Mouse (Mus musculus) MEL (cell line): ENCODE results near the gene Dyx1c1. TPM values are rescaled to one million over a fixed set of nuclear protein-coding genes. Genes with fewer than 3 reads are reported as not detected.

Experiments used
- DNase-seq: peaks from one replicate; pipeline ENCODE4 v3.0.0; 2011; ENCODE audit warnings: low read depth, low spot score
- H3K27ac ChIP-seq: 2 replicates; pipeline ENCODE4 v1.5.1; 2012; ENCODE audit warnings: low read depth, mild to moderate bottlenecking, control low read depth, low read length, moderate library complexity; ENCODE audit not compliant: control insufficient read depth
- H3K27me3 ChIP-seq, 2 experiments: fragments of 150-350 bp in 1 of 2; sonication (generic) in 1 of 2; 2 replicates each; pipeline ENCODE4 v1.6.1; 2012; ENCODE audit warnings: low read length in 2 of 2, mild to moderate bottlenecking in 2 of 2, improper control_type of control experiment in 1 of 2, moderate library complexity in 1 of 2; ENCODE audit not compliant: insufficient read depth in 2 of 2, control insufficient read depth in 1 of 2
- H3K36me3 ChIP-seq, 2 experiments: 2 replicates each; pipeline ENCODE4 v1.6.1; 2012 to 2014; ENCODE audit warnings: low read length in 2 of 2, improper control_type of control experiment in 1 of 2, inconsistent platforms in 1 of 2, mild to moderate bottlenecking in 1 of 2; ENCODE audit not compliant: insufficient read depth in 2 of 2, control insufficient read depth in 1 of 2
- H3K4me1 ChIP-seq, 2 experiments: fragments of 150-350 bp in 1 of 2; sonication (generic) in 1 of 2; 2 replicates each; pipeline ENCODE4 v1.6.1; 2012; ENCODE audit warnings: low read length in 2 of 2, improper control_type of control experiment in 1 of 2, mild to moderate bottlenecking in 1 of 2; ENCODE audit not compliant: insufficient read depth in 2 of 2, control insufficient read depth in 1 of 2
- H3K4me3 ChIP-seq, 2 experiments: fragments of 150-350 bp in 1 of 2; sonication (generic) in 1 of 2; 2 replicates each; pipeline ENCODE4 v1.5.1; 2012; ENCODE audit warnings: low read depth in 2 of 2, low read length in 2 of 2, mild to moderate bottlenecking in 2 of 2, moderate library complexity in 2 of 2, control low read depth in 1 of 2, improper control_type of control experiment in 1 of 2; ENCODE audit not compliant: control insufficient read depth in 1 of 2, insufficient read depth in 1 of 2
- H3K79me2 ChIP-seq: 2 replicates; pipeline ENCODE4 v1.6.1; 2012; ENCODE audit warnings: mild to moderate bottlenecking, low read length, moderate library complexity; ENCODE audit not compliant: control insufficient read depth, poor library complexity, insufficient read depth
- H3K9ac ChIP-seq: 2 replicates; pipeline ENCODE4 v1.6.1; 2012; ENCODE audit warnings: low read depth, mild to moderate bottlenecking, control low read depth, low read length, moderate library complexity; ENCODE audit not compliant: control insufficient read depth, poor library complexity, severe bottlenecking
- H3K9me3 ChIP-seq: fragments of 150-350 bp; sonication (generic); replicated peaks from 2 replicates; pipeline ENCODE4 v1.6.1; 2012; ENCODE audit warnings: mild to moderate bottlenecking, low read length, improper control_type of control experiment, moderate library complexity; ENCODE audit not compliant: insufficient read depth
- BHLHE40 ChIP-seq: IDR thresholded peaks from 2 replicates; pipeline ENCODE4 v1.6.1; 2012; ENCODE audit warnings: low read depth, mild to moderate bottlenecking, inconsistent platforms, low read length, improper control_type of control experiment, borderline replicate concordance
- CHD1 ChIP-seq: IDR thresholded peaks from 2 replicates; pipeline ENCODE4 v1.6.1; 2012; ENCODE audit warnings: low read depth, mild to moderate bottlenecking, inconsistent platforms, low read length, improper control_type of control experiment
- CHD2 ChIP-seq: IDR thresholded peaks from 2 replicates; pipeline ENCODE4 v1.6.1; 2011; ENCODE audit warnings: low read length, improper control_type of control experiment
- CTCF ChIP-seq, 3 experiments: IDR thresholded peaks in 2 of 3; conservative IDR thresholded peaks in 1 of 3; 2 replicates each; pipeline ENCODE4 v1.5.1; 2011 to 2012; ENCODE audit warnings: low read length in 3 of 3, low read depth in 2 of 3, mild to moderate bottlenecking in 2 of 3, improper control_type of control experiment in 1 of 3, inconsistent platforms in 1 of 3, mixed read lengths in 1 of 3, moderate library complexity in 1 of 3; ENCODE audit not compliant: control insufficient read depth in 1 of 3, insufficient read depth in 1 of 3, poor library complexity in 1 of 3, severe bottlenecking in 1 of 3
- E2F4 ChIP-seq: IDR thresholded peaks from 2 replicates; pipeline ENCODE4 v1.6.1; 2011; ENCODE audit warnings: low read depth, low read length, improper control_type of control experiment, borderline replicate concordance
- ELF1 ChIP-seq: IDR thresholded peaks from 2 replicates; pipeline ENCODE4 v1.6.1; 2014; ENCODE audit warnings: low read depth, mild to moderate bottlenecking, inconsistent platforms, low read length, improper control_type of control experiment, moderate library complexity
- EP300 ChIP-seq, 2 experiments: IDR thresholded peaks; 2 replicates each; pipeline ENCODE4 v1.6.1; 2011; ENCODE audit warnings: improper control_type of control experiment in 2 of 2, low read length in 2 of 2, low read depth in 1 of 2, mild to moderate bottlenecking in 1 of 2
- ETS1 ChIP-seq: IDR thresholded peaks from 2 replicates; pipeline ENCODE4 v1.6.1; 2012; ENCODE audit warnings: low read depth, mild to moderate bottlenecking, inconsistent platforms, low read length, improper control_type of control experiment, moderate library complexity
- GABPA ChIP-seq: IDR thresholded peaks from 2 replicates; pipeline ENCODE4 v1.6.1; 2012; ENCODE audit warnings: low read depth, mild to moderate bottlenecking, inconsistent platforms, low read length, improper control_type of control experiment, moderate library complexity
- GATA1 ChIP-seq: IDR thresholded peaks from 2 replicates; pipeline ENCODE4 v1.6.1; 2011; ENCODE audit warnings: low read depth, low read length, improper control_type of control experiment
- JUND ChIP-seq: IDR thresholded peaks from 2 replicates; pipeline ENCODE4 v1.6.1; 2011; ENCODE audit warnings: low read depth, mild to moderate bottlenecking, improper control_type of control experiment, low read length
- KAT2A ChIP-seq: conservative IDR thresholded peaks from 2 replicates; pipeline ENCODE4 v1.6.1; 2012; ENCODE audit warnings: low read depth, low read length, improper control_type of control experiment, inconsistent platforms
- MAFK ChIP-seq: IDR thresholded peaks from 2 replicates; pipeline ENCODE4 v1.6.1; 2011; ENCODE audit warnings: low read depth, mild to moderate bottlenecking, low read length, improper control_type of control experiment, borderline replicate concordance
- MAX ChIP-seq: IDR thresholded peaks from 2 replicates; pipeline ENCODE4 v1.6.1; 2011; ENCODE audit warnings: low read length, improper control_type of control experiment
- MAZ ChIP-seq: IDR thresholded peaks from 2 replicates; pipeline ENCODE4 v1.6.1; 2012; ENCODE audit warnings: low read depth, mild to moderate bottlenecking, inconsistent platforms, low read length, improper control_type of control experiment
- MEF2A ChIP-seq: IDR thresholded peaks from 2 replicates; pipeline ENCODE4 v1.6.1; 2014; ENCODE audit warnings: low read depth, mild to moderate bottlenecking, inconsistent platforms, low read length, improper control_type of control experiment; ENCODE audit not compliant: poor library complexity, insufficient replicate concordance, severe bottlenecking; ENCODE audit errors: extremely low read depth
- MXI1 ChIP-seq: IDR thresholded peaks from 2 replicates; pipeline ENCODE4 v1.6.1; 2011; ENCODE audit warnings: mild to moderate bottlenecking, low read depth, low read length, improper control_type of control experiment
- MYB ChIP-seq: IDR thresholded peaks from 2 replicates; pipeline ENCODE4 v1.6.1; 2011; ENCODE audit warnings: mild to moderate bottlenecking, low read depth, low read length, improper control_type of control experiment
- MYC ChIP-seq: IDR thresholded peaks from 2 replicates; pipeline ENCODE4 v1.6.1; 2011; ENCODE audit warnings: low read depth, mild to moderate bottlenecking, low read length, improper control_type of control experiment, moderate library complexity
- NELFE ChIP-seq: IDR thresholded peaks from 2 replicates; pipeline ENCODE4 v1.6.1; 2011; ENCODE audit warnings: low read depth, low read length, improper control_type of control experiment
- NRF1 ChIP-seq: IDR thresholded peaks from 2 replicates; pipeline ENCODE4 v1.6.1; 2014; ENCODE audit warnings: low read depth, mild to moderate bottlenecking, inconsistent platforms, low read length, improper control_type of control experiment, moderate library complexity; ENCODE audit not compliant: poor library complexity, insufficient read depth, severe bottlenecking
- POLR2AphosphoS2 ChIP-seq: IDR thresholded peaks from 2 replicates; pipeline ENCODE4 v1.6.1; 2011; ENCODE audit warnings: low read length, improper control_type of control experiment
- POLR2AphosphoS5 ChIP-seq: IDR thresholded peaks from 2 replicates; pipeline ENCODE4 v1.6.1; 2012; ENCODE audit warnings: low read depth, borderline replicate concordance, mild to moderate bottlenecking, inconsistent platforms, low read length, moderate library complexity, mixed read lengths
- RAD21 ChIP-seq: IDR thresholded peaks from 2 replicates; pipeline ENCODE4 v1.6.1; 2011; ENCODE audit warnings: mild to moderate bottlenecking, low read depth, low read length, improper control_type of control experiment
- RCOR1 ChIP-seq: IDR thresholded peaks from 2 replicates; pipeline ENCODE4 v1.6.1; 2012; ENCODE audit warnings: low read depth, mild to moderate bottlenecking, inconsistent platforms, low read length, improper control_type of control experiment
- SIN3A ChIP-seq: IDR thresholded peaks from 2 replicates; pipeline ENCODE4 v1.6.1; 2012; ENCODE audit warnings: low read length, improper control_type of control experiment, inconsistent platforms
- TAL1 ChIP-seq: IDR thresholded peaks from 2 replicates; pipeline ENCODE4 v1.6.1; 2012; ENCODE audit warnings: mild to moderate bottlenecking, inconsistent platforms, low read length, moderate library complexity, mixed read lengths
- TBP ChIP-seq: IDR thresholded peaks from 2 replicates; pipeline ENCODE4 v1.8.0; 2011; ENCODE audit warnings: low read depth, low read length, improper control_type of control experiment
- TCF12 ChIP-seq: IDR thresholded peaks from 2 replicates; pipeline ENCODE4 v1.6.1; 2014; ENCODE audit warnings: low read depth, mild to moderate bottlenecking, inconsistent platforms, low read length, improper control_type of control experiment, moderate library complexity
- UBTF ChIP-seq: IDR thresholded peaks from 2 replicates; pipeline ENCODE4 v1.6.1; 2012; ENCODE audit warnings: low read depth, mild to moderate bottlenecking, inconsistent platforms, low read length, improper control_type of control experiment, moderate library complexity, borderline replicate concordance; ENCODE audit not compliant: insufficient read depth
- USF1 ChIP-seq: IDR thresholded peaks from 2 replicates; pipeline ENCODE4 v1.6.1; 2014; ENCODE audit warnings: low read depth, mild to moderate bottlenecking, inconsistent platforms, low read length, improper control_type of control experiment, moderate library complexity
- USF2 ChIP-seq, 2 experiments: IDR thresholded peaks; 2 replicates each; pipeline ENCODE4 v1.6.1; 2011 to 2012; ENCODE audit warnings: improper control_type of control experiment in 2 of 2, low read length in 2 of 2, borderline replicate concordance in 1 of 2, inconsistent platforms in 1 of 2, low read depth in 1 of 2, mild to moderate bottlenecking in 1 of 2; ENCODE audit not compliant: insufficient read depth in 1 of 2
- ZKSCAN1 ChIP-seq: IDR thresholded peaks from 2 replicates; pipeline ENCODE4 v1.6.1; 2012; ENCODE audit warnings: low read depth, mild to moderate bottlenecking, inconsistent platforms, low read length, improper control_type of control experiment, moderate library complexity
- ZMIZ1 ChIP-seq: IDR thresholded peaks from 2 replicates; pipeline ENCODE4 v1.6.1; 2012; ENCODE audit warnings: low read depth, mild to moderate bottlenecking, inconsistent platforms, low read length, improper control_type of control experiment, moderate library complexity
- polyA plus RNA-seq, 2 experiments: library from polyadenylated mRNA; stranded (reverse) in 1 of 2; unstranded in 1 of 2; fragments of >175 nt in 1 of 2; fragments of >200 nt in 1 of 2; gene quantifications; 2 replicates each; pipeline versions ENCODE4 v1.2.1 to v1.2.4; 2012; ENCODE audit warnings: low replicate concordance in 2 of 2, low read depth in 1 of 2; ENCODE audit not compliant: insufficient read length in 2 of 2, insufficient read depth in 1 of 2, missing spikeins in 1 of 2
- total RNA-seq: library from RNA; depleted of rRNA; stranded (reverse); fragments of 300-350 nt; gene quantifications from 2 replicates; pipeline ENCODE4 v1.2.3, GENCODE M21; 2012

The Dyx1c1 gene
- total and polyA plus RNA-seq, 3 experiments: 1.0 to 2.0 TPM; not detected in 1

GRCm38 (mm10) chr9:72985250-72986220, 26.9 kb downstream of the Dyx1c1 start, which contains the start of the genes Ccpg1os and Ccpg1:
Gene Ccpg1os, minus strand, starts transcription at chr9:72985382.
Gene Ccpg1, plus strand, starts transcription at chr9:72985429.
- H3K9me3 ChIP-seq: no peaks in the 10 kb centered on the region
- peak within 1 kb of the TSS; percentile 6; the same call in 1 of the 2 replicates for H3K27ac ChIP-seq
- H3K27me3 ChIP-seq: no peaks in the 10 kb centered on the region
- no peak for TF ChIP-seq TAL1
- TF ChIP-seq MXI1: peak; percentile 87
- peak; percentile 86 for TF ChIP-seq MAX
- no peak for TF ChIP-seq CHD2
- TF ChIP-seq UBTF: 0 out of 2 replicates have a peak, but pooled peaks have one; percentile 68
- TF ChIP-seq MAFK: no peak
- no peak for TF ChIP-seq ZMIZ1
- no peak for TF ChIP-seq E2F4
- TF ChIP-seq NELFE: peak; percentile 14; the same call in 1 of the 2 replicates
- peak; percentile 95 for TF ChIP-seq KAT2A
- TF ChIP-seq CTCF (IDR thresholded peaks at IDR 0.05 in 2 of 3, conservative IDR thresholded peaks at IDR 0.05 in 1 of 3; ENCODE audit: control insufficient read depth in 1 of 3, insufficient read depth in 1 of 3, low read depth in 2 of 3, low read length in 3 of 3, poor library complexity in 1 of 3, severe bottlenecking in 1 of 3): no peak
- TF ChIP-seq RCOR1: no peak
- 0 out of 2 replicates have a peak, but pooled peaks have one; percentile 12 for TF ChIP-seq TBP
- peak; percentile 52 for TF ChIP-seq NRF1
- no peak for TF ChIP-seq MYB
- TF ChIP-seq POLR2AphosphoS2: no peak
- TF ChIP-seq ZKSCAN1: no peak
- TF ChIP-seq EP300 (IDR thresholded peaks at IDR 0.05; ENCODE audit: low read depth in 1 of 2, low read length in 2 of 2): no peak
- no peak for TF ChIP-seq JUND
- TF ChIP-seq USF2 (IDR thresholded peaks at IDR 0.05; ENCODE audit: borderline replicate concordance in 1 of 2, insufficient read depth in 1 of 2, low read depth in 1 of 2, low read length in 2 of 2): no peak
- 0 out of 2 replicates have a peak, but pooled peaks have one; percentile 18 for TF ChIP-seq MYC
- no peak for TF ChIP-seq GABPA
- no peak for TF ChIP-seq GATA1
- no peak for TF ChIP-seq BHLHE40
- TF ChIP-seq TCF12: peak; percentile 32; the same call in 1 of the 2 replicates
- TF ChIP-seq ETS1: peak; percentile 77
- TF ChIP-seq POLR2AphosphoS5: no peak
- no peak for TF ChIP-seq RAD21
- no peak for TF ChIP-seq MEF2A
- TF ChIP-seq USF1: no peak
- TF ChIP-seq ELF1: peak; percentile 94
- no peak for TF ChIP-seq CHD1
- TF ChIP-seq SIN3A: peak; percentile 97
- peak; percentile 49; the same call in 1 of the 2 replicates for TF ChIP-seq MAZ

More at GRCm38 (mm10) chr9:72985250-72986220, 26.9 kb downstream of the Dyx1c1 start, which contains the start of the genes Ccpg1os and Ccpg1:
- Histone ChIP-seq H3K79me2 (no peaks in the 10 kb centered on the region), H3K36me3 (peaks cover 0 to 11% of the 10 kb centered on the region in 2 experiments; a peak in 2 of 4 replicates), H3K4me3 (peak within 1 kb of the TSS; percentile 71 to 93), H3K9ac (peak within 1 kb of the TSS; percentile 69), H3K4me1 (peaks cover 0 to 7% of the 10 kb centered on the region in 2 experiments; a peak in 2 of 4 replicates)
- DNase-seq: peak; percentile 99
